Mouse (Mus musculus) kidney, adult 9 months (tissue): ENCODE measurements around the gene Hist1h2ba.
A peak's percentile ranks its signal among the peaks of the same experiment; 100 is the strongest.

Source experiments
- DNase-seq: peaks from one replicate; pipeline ENCODE4 v3.0.0; 2022

The Hist1h2ba gene

GRCm38 (mm10) chr13:23933421-23934210, at the start of gene Hist1h2ba:
Hist1h2ba (minus strand) TSS chr13:23934156.
- no peak for DNase-seq

- DNase-seq = no peak
Measured at GRCm38 (mm10) chr13:23972271-23972670, 38.3 kb upstream of the Hist1h2ba start.

GRCm38 (mm10) chr13:23971870-23972269, 37.9 kb upstream of the Hist1h2ba start:
- no peak for DNase-seq

DNA sequence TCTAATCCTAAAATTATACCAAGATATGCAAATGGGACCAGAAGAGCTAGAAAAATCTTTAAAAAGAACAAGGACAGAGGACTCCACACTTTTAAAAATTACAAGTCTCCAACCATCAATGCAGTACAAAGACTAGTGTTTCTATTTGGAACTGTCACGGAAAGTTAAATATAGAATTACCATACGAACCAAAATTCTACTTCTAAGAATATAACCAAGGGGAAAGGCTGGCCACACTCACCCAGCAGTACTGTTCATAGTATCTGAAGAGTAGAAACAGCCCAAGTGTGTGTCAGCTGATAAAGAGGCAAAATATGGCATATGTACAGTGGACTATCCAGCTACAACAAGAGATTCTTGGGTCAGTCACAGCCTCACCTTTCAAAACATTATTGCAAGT, 31.0 kb upstream of the Hist1h2ba start:
- DNase-seq = no peak

DNA sequence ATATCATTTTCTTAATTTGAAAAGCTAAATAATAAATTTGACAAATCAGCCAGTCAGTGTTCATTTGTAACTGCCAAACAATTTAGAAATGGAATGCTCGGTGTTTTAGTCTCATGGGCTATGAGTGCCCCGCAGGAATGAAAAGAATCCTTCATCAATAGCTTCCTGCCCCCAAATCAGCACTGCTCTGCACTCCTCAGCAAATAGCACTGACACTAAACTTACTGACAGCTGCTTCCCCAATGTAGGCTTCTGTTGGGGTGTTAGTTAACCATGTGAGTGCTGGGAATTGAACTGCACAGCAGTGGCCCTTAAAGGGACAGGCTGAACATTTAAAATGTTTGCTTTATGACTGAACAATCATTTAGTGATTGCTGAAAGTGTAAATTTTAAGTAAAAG, 25.8 kb upstream of the Hist1h2ba start:
- DNase-seq = no peak

DNA sequence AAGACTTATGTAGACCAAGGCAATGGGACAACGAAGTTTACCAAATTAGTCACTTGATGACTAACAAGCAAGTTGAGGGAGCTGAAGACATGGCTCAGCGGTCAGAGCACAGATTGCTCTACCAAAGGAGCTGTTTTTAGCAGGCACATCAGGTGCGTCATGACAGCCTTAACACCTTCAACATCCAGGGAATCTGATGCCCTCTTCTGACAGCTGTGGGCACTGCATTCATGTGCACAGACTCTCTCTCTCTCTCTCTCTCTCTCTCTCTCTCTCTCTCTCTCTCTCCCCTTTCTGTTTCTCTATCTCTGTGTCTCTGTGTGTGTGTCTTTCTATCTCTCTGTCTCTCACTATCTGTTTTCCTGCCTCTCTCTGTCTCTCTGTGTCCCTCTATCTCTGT, 17.0 kb upstream of the Hist1h2ba start:
- DNase-seq = peak; percentile 65

GRCm38 (mm10) chr13:23949484-23950246, 15.7 kb upstream of the Hist1h2ba start:
- no peak for DNase-seq

GRCm38 (mm10) chr13:23946254-23946653, 12.3 kb upstream of the Hist1h2ba start:
- no peak for DNase-seq

GRCm38 (mm10) chr13:23942861-23943260, 8.9 kb upstream of the Hist1h2ba start:
- no peak for DNase-seq

GRCm38 (mm10) chr13:23940291-23940690, 6.3 kb upstream of the Hist1h2ba start:
- DNase-seq = peak; percentile 40

DNA sequence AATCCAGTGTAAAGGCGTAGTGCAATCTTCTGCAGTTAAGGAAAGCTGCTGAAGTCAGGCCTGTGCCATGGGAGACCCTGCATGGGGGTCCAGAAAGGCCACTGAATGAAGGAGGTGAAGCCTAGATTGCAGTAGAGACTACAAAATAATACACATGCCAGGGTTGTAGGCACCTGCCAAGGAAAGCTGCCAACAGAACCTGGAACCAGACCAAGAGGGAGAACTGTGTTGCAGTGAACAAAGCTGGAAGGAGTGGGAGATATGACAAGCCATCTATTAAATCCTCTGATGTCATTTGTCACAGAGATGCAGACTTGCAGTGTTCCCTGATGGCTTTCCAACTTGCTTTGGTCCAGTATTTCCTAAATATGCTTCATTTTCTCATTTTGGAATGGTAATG, 4.7 kb upstream of the Hist1h2ba start:
- DNase-seq = peak; percentile 44

GRCm38 (mm10) chr13:23934211-23934520, 210 bp upstream of the Hist1h2ba start, which contains the start of gene Hist1h2aa:
Hist1h2aa (plus strand) TSS chr13:23934462.
- no peak for DNase-seq

- no peak for DNase-seq
Measured at GRCm38 (mm10) chr13:23930904-23931303, 3.1 kb downstream of the Hist1h2ba start.

- DNase-seq = no peak
Measured at GRCm38 (mm10) chr13:23930461-23930860, 3.5 kb downstream of the Hist1h2ba start.

GRCm38 (mm10) chr13:23928637-23929036, 5.3 kb downstream of the Hist1h2ba start:
- DNase-seq = no peak

GRCm38 (mm10) chr13:23925792-23926191, 8.2 kb downstream of the Hist1h2ba start:
- no peak for DNase-seq

- DNase-seq = peak; percentile 64
Measured at GRCm38 (mm10) chr13:23917674-23918073, 16.3 kb downstream of the Hist1h2ba start.

DNA sequence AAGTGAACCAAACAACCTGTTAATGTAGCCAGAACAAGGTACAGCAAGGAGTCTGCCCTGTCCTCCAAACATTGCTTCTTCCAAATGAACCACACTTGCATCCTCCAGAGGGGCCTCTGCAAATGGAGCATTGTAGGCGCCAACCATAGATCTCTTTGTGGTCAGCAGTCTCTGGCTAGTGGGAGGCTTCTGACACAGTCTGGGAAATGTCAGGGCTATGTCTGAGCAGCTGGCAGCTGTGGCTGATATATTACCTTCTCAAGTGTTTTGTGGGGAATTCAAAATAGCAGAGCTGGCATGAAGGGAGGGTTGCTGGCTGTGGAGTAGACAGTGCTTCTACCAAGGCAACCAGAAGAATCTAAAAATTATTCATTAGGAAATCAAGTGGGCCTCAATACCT, 17.8 kb downstream of the Hist1h2ba start:
- no peak for DNase-seq

DNA sequence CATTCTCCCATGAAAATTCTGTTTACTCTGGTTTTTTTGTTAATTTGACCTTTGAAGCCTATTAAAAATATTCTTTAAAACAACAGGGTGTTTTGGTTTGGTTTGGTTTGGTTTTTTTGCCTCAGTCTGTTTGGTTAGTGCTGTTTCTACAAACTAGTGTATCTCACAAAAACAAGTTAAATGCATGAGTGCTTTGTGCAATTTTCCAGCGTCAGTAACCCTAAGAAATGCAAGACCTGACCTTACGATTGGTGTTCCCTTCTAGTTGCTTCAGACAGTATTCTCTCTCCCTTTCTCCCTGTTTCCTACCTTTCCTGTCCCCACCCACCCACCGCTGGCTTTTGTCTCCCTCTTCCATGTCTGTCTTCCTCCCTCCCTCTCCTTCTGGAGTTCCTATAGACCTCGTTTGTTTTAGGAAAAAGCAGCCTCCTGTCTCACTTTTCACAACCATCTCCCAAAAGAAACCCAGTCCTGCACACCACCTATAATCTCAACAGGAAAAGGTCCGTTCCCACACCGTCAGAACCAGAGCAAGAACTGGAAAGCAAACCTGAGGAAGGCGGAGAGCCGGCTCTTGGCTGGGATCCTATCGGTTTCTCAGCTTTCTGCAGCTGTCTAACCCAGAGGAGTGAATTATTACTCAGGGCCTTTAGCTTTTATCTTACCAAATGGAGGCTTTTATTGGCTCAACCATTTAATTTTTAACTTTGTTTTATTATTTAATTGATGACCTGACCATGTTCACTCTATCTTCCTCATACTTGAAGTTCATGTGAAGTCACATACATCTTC, 19.4 kb downstream of the Hist1h2ba start, which contains the start of gene Slc17a4:
Slc17a4 (minus strand) TSS at position 634 of the 792 bp plus-strand sequence.
- peak; percentile 65 for DNase-seq

GRCm38 (mm10) chr13:23913791-23914306, 20.1 kb downstream of the Hist1h2ba start:
- DNase-seq = peak; percentile 38

DNA sequence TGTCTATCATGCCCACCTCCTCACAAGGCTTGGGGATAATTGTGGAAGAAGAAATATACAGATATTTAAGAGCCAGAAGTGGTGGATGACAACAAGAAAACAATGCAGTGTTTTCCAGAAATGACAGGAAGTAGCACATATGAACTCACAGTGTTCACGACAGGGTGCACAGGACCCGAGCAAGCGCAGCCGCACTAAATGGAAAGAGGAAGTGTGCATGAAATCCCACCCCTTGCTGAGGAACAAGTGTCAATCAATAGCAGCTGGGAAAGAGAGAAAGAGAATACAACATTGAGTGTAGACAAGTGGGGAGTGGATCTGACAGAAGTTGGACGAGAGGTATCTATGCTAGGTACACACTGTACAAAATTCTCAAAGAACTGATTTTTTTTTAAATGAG, 22.6 kb downstream of the Hist1h2ba start:
- no peak for DNase-seq

DNA sequence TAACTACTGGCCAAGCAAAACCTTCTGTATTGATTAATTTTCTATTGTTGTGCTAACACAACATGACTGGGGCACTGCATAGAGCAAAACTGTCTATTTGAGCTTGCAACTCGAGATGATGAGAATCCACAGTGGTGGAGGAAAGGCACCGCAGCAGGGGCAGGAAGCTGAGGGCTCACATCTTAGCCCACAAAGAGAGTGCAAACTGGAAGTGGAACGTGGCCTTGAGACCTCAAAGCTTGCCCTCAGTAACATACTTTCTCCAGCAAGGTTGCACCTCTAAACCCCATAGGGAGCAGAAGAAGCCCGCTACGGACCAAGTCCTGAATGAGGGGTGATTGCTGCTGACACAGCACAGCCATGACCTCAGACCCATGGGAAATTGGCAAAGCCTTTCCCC, 23.8 kb downstream of the Hist1h2ba start:
- no peak for DNase-seq

DNA sequence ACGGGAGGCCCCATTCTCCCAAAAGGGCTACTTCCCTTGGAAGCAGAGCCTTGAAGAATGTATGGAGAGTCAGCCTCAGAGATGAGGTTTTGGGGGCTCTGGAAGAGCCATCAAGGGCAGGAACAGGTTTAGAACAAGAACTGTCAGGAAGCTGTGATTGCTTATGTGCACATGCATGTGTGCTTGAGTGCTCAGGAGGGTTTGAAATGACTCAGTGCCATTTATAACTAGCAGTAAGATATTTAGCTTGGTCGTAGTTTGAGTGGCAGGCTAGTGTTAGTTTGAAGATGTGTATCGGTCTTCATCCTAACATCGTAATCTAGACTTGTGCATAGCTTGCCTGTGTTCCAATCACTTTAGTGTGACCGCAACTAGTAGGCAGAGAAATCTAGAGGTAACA, 27.1 kb downstream of the Hist1h2ba start:
- no peak for DNase-seq
